Mouse (Mus musculus) liver, embryonic 11.5 days (tissue): Measurements from ENCODE around the gene Gm11114. TPM values are rescaled to one million over a fixed set of nuclear protein-coding genes. Genes with fewer than 3 reads are reported as not detected.
A peak's percentile ranks its signal among the peaks of the same experiment; 100 is the strongest.

Experiments used
- ATAC-seq: fragments of 200-750 bp; cut with Nextera tagmentation; replicated peaks from 2 replicates; pipeline ENCODE4 v1.8.0; 2017; ENCODE audit warnings: moderate number of reproducible peaks, mild to moderate bottlenecking, moderate TSS enrichment, moderate library complexity; ENCODE audit not compliant: low FRiP score
- DNase-seq: peaks from one replicate; pipeline ENCODE4 v3.0.0-alpha.2; 2017; ENCODE audit warnings: low spot score
- H3K27ac ChIP-seq: fragments of 300-500 bp; sonication (generic); 2 replicates; pipeline ENCODE4 v1.5.1; 2014; ENCODE audit warnings: mild to moderate bottlenecking, low read depth, low read length, control low read depth
- H3K27me3 ChIP-seq: fragments of 300-500 bp; sonication (generic); replicated peaks from 2 replicates; pipeline ENCODE4 v1.6.1; 2014; ENCODE audit warnings: low read length, mixed read lengths; ENCODE audit not compliant: control insufficient read depth, insufficient read depth
- H3K36me3 ChIP-seq: fragments of 300-500 bp; sonication (generic); 2 replicates; pipeline ENCODE4 v1.6.1; 2014; ENCODE audit warnings: mild to moderate bottlenecking, low read length, moderate library complexity, mixed read lengths; ENCODE audit not compliant: control insufficient read depth, insufficient read depth
- H3K4me1 ChIP-seq: fragments of 300-500 bp; sonication (generic); replicated peaks from 2 replicates; pipeline ENCODE4 v1.6.1; 2014; ENCODE audit warnings: low read length, mixed read lengths; ENCODE audit not compliant: control insufficient read depth, insufficient read depth
- H3K4me2 ChIP-seq: fragments of 300-500 bp; sonication (generic); 2 replicates; pipeline ENCODE4 v1.6.1; 2014; ENCODE audit warnings: mild to moderate bottlenecking, control low read depth, moderate library complexity
- H3K4me3 ChIP-seq: fragments of 300-500 bp; sonication (generic); 2 replicates; pipeline ENCODE4 v1.5.1; 2014; ENCODE audit warnings: low read depth, low read length, control low read depth
- H3K9ac ChIP-seq: fragments of 300-500 bp; sonication (generic); 2 replicates; pipeline ENCODE4 v1.6.1; 2014; ENCODE audit warnings: low read depth, low read length, control low read depth
- H3K9me3 ChIP-seq: fragments of 300-500 bp; sonication (generic); 2 replicates; pipeline ENCODE4 v1.6.1; 2016; ENCODE audit warnings: low read length, inconsistent platforms, mixed read lengths; ENCODE audit not compliant: control insufficient read depth
- WGBS: fragments of 180-500 bp; shearing (Covaris S2); extraction: QIAGEN DNeasy Blood & Tissue Kit; methylation state at CpG from one replicate; pipeline ENCODE4 v1.1.7; 2014; 5-methylcytosine and 5-hydroxymethylcytosine counted together
- polyA plus RNA-seq: library from polyadenylated mRNA; unstranded; fragments of >200 nt; fragmentation: Nextera tagmentation; extraction: Ambion mirVana; gene quantifications from 2 replicates; pipeline ENCODE4 v1.2.1, GENCODE M21; 2014

Gm11114 gene
- polyA plus RNA-seq, 1 experiment from 2014 or later: not detected

- DNase-seq: no peak
- H3K4me1 ChIP-seq: peaks cover 2% of the 10 kb centered on the region; the same call in 1 of the 2 replicates
- no peaks in the 10 kb centered on the region for H3K9me3 ChIP-seq
- H3K27ac ChIP-seq: no peak overlapping the region; the same call in 1 of the 2 replicates
- peak overlapping the region; percentile 78 for H3K4me3 ChIP-seq
- peak overlapping the region; percentile 85 for H3K4me2 ChIP-seq
- WGBS: 35% methylated on average over 17 of the region's 17 CpGs
- H3K9ac ChIP-seq: peak overlapping the region; percentile 68
- no peaks in the 10 kb centered on the region; the same call in 1 of the 2 replicates for H3K36me3 ChIP-seq
- no peak for ATAC-seq
- H3K27me3 ChIP-seq: 0 out of 2 replicates have a peak, but pooled peaks cover 3% of the 10 kb centered on the region
Observed at GRCm38 (mm10) chr9:85325201-85325868, 12.8 kb downstream of the Gm11114 start.

GRCm38 (mm10) chr9:85326292-85327241 is 14.0 kb downstream of the Gm11114 start:
- Histone ChIP-seq H3K4me2 (peak overlapping the region; percentile 85), H3K4me1 (no peaks in the 10 kb centered on the region), H3K36me3 (no peaks in the 10 kb centered on the region; the same call in 1 of the 2 replicates), H3K9ac (peak overlapping the region; percentile 68), H3K27ac (peak overlapping the region; percentile 59), H3K9me3 (no peaks in the 10 kb centered on the region), H3K4me3 (peak overlapping the region; percentile 78), H3K27me3 (0 out of 2 replicates have a peak, but pooled peaks cover 3% of the 10 kb centered on the region)
- peak; percentile 49 for ATAC-seq
- peak; percentile 64 for DNase-seq
- 1% methylated on average over 82 of the region's 88 CpGs for WGBS

DNA sequence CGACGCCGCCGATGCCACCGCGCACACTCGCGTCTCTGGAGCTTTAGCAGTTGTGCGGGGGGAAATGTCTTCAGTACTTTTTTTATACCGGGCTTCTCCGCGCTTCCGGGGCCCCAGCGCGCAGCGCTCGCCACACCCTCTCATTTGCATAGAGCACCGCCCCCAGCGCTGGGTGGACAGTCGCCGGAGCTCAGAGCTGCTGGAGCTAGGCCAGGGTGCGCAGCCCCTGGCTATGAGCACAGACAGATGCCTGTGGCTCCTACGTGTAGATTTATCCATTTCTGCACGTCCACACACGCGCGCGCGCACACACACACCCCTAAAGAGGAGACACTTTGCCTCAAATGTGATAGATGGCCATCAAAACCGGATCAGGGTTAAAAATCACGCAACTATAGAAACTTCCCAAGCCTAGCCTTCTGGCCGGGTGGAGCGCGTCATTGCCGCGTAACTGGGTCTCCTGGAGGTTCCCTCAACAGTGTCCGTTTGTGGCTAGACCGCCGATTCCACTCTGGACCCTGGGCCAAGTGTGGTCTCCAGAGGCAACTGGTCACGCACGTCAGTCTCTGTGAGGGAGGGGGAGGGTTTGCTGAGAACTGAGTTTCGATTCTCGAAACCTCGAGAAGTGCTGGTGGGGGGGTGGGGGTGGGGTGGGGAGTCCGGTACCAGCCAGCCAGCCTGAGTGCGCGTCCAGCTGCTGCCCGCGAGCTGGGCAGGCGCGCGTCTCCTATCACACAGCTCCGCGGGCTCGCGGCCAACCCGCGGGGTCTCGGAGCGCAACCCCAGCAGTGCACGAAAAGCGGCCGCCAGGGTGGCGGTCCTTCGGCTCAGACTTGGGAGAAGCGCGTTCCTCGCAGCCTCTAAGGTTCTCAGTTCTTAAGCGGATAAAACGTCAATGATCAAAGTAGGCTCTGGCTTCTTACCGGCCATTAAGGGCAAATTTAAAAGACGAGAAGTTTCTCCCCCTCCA is 15.0 kb downstream of the Gm11114 start, which contains the start of gene Tent5a:
Tent5a (minus strand) TSS at position 107 of the 970 bp plus-strand sequence.
- under 1% methylated on average over 72 of the region's 72 CpGs for WGBS

GRCm38 (mm10) chr9:85328259-85328658 is 15.7 kb downstream of the Gm11114 start:
- WGBS: 3% methylated on average over 16 of the region's 16 CpGs
- no peaks in the 10 kb centered on the region for H3K4me1 ChIP-seq
- ATAC-seq (peak; percentile 32), DNase-seq (peak; percentile 91)
- 0 out of 2 replicates have a peak, but pooled peaks cover 3% of the 10 kb centered on the region for H3K27me3 ChIP-seq
- H3K9me3 ChIP-seq: no peaks in the 10 kb centered on the region
- H3K9ac ChIP-seq: peak overlapping the region; percentile 69
- H3K4me3 ChIP-seq: peak overlapping the region; percentile 78
- H3K36me3 ChIP-seq: no peaks in the 10 kb centered on the region
- peak overlapping the region; percentile 85 for H3K4me2 ChIP-seq
- peak overlapping the region; percentile 58; the same call in 1 of the 2 replicates for H3K27ac ChIP-seq

More for the DNA sequence above, 15.0 kb downstream of the Gm11114 start, which contains the start of gene Tent5a:
- peak; percentile 86 for DNase-seq
- Histone ChIP-seq H3K27me3 (0 out of 2 replicates have a peak, but pooled peaks cover 3% of the 10 kb centered on the region), H3K4me1 (no peaks in the 10 kb centered on the region), H3K9me3 (no peaks in the 10 kb centered on the region), H3K4me2 (peak within 1 kb of the TSS; percentile 85), H3K9ac (peak within 1 kb of the TSS; percentile 69), H3K27ac (peak within 1 kb of the TSS; percentile 59), H3K36me3 (no peaks in the 10 kb centered on the region), H3K4me3 (peak within 1 kb of the TSS; percentile 78)
- ATAC-seq: peak; percentile 92

- WGBS: 59% methylated on average over 2 of the region's 2 CpGs
- Histone ChIP-seq H3K4me3 (no peak overlapping the region), H3K27me3 (no peaks in the 10 kb centered on the region), H3K9ac (no peak overlapping the region), H3K4me2 (no peak overlapping the region), H3K9me3 (no peaks in the 10 kb centered on the region), H3K4me1 (no peaks in the 10 kb centered on the region), H3K27ac (no peak overlapping the region), H3K36me3 (no peaks in the 10 kb centered on the region)
- no peak for ATAC-seq
- no peak for DNase-seq
Observed at GRCm38 (mm10) chr9:85331521-85331920, 18.9 kb downstream of the Gm11114 start.

- H3K4me3 ChIP-seq: no peak overlapping the region
- 86% methylated on average over 7 of the region's 7 CpGs for WGBS
- no peaks in the 10 kb centered on the region for H3K36me3 ChIP-seq
- no peaks in the 10 kb centered on the region for H3K9me3 ChIP-seq
- H3K4me1 ChIP-seq: no peaks in the 10 kb centered on the region
- DNase-seq: no peak
- H3K9ac ChIP-seq: no peak overlapping the region
- ATAC-seq: no peak
- H3K4me2 ChIP-seq: no peak overlapping the region
- no peaks in the 10 kb centered on the region for H3K27me3 ChIP-seq
- no peak overlapping the region for H3K27ac ChIP-seq
Observed at GRCm38 (mm10) chr9:85336046-85336445, 23.5 kb downstream of the Gm11114 start.

GRCm38 (mm10) chr9:85340303-85340702 is 27.7 kb downstream of the Gm11114 start:
- no peak for DNase-seq
- no peaks in the 10 kb centered on the region for H3K36me3 ChIP-seq
- no peaks in the 10 kb centered on the region for H3K27me3 ChIP-seq
- no peak overlapping the region for H3K4me2 ChIP-seq
- peak; percentile 66 for ATAC-seq
- H3K27ac ChIP-seq: no peak overlapping the region
- 24% methylated on average over 3 of the region's 3 CpGs for WGBS
- no peak overlapping the region for H3K4me3 ChIP-seq
- H3K4me1 ChIP-seq: no peaks in the 10 kb centered on the region
- no peak overlapping the region for H3K9ac ChIP-seq
- H3K9me3 ChIP-seq: no peaks in the 10 kb centered on the region
